Mouse (Mus musculus) CD4-positive, CD25-positive, alpha-beta regulatory T cell, adult 4 months (primary cell): ENCODE data around the gene Lrsam1. TPM values are rescaled to one million over a fixed set of nuclear protein-coding genes. Genes with fewer than 3 reads are reported as not detected.
A peak's percentile ranks its signal among the peaks of the same experiment; 100 is the strongest.
"Not testable (repeated sequence)": the region's sequence is repeated elsewhere in the genome, so short reads cannot be mapped to it uniquely, and the experiment has no call there.

Experiments used
- ATAC-seq: one replicate; pipeline ENCODE4 v1.8.0; 2017
- polyA plus RNA-seq, 2 experiments: library from polyadenylated mRNA; unstranded; fragments of 100-300 nt; shearing (Covaris generic); gene quantifications; one replicate each; pipeline ENCODE4 v1.2.1; 2017

The Lrsam1 gene
- 10 to 100 TPM in 1 of 2 experiments, 1 to 10 TPM in 1; 5.5 to 11.1 TPM for polyA plus RNA-seq

- peak; percentile 87 for ATAC-seq
These were observed at the start of gene Lrsam1, which contains the start of gene Rpl12 for GRCm38 (mm10) chr2:32961192-32961995. Gene Lrsam1 (minus strand): TSS chr2:32961614. Gene Rpl12 (plus strand): TSS chr2:32961559.

- not testable (repeated sequence) for ATAC-seq
These were observed 47.6 kb upstream of the Lrsam1 start for GRCm38 (mm10) chr2:33009055-33009454.

DNA sequence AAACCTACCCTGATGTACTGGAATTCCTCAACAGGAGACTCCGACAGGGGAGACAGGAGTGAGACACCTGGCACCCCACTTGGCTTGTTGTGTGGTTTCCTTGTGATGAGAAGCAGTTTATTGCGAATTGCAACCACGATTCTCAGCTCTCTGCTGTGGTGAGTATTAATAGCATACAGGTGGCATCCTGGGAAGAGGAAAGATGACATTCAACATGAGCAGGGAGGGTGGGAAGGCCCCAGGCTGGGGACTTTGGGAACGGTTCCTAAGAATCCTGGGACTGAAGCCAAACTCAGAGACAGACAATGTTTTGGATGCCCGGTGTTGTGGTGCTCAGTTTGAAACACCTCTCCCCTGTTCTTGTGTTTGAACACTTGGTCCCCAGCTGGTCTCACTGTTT, 43.6 kb upstream of the Lrsam1 start:
- ATAC-seq = no peak

DNA sequence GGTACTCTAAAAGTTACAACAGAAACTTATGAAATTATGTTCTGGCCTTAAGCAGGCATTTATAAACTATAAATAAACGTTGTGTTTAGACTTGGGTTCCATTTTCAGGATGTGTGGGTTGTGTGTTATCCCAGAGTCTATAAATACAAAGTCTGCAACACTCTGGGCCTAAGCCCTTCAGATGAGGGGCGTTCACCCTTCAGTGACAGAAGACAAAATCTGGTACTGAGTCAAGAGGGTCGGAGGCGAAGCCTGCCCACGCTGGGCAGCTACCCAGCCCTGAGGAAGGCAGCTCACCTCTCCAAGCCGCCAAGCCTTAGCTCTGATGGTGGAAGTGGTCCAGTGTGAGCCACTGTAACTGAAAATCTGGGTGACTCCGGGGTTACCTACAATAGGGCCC, 40.7 kb upstream of the Lrsam1 start:
- ATAC-seq = no peak

DNA sequence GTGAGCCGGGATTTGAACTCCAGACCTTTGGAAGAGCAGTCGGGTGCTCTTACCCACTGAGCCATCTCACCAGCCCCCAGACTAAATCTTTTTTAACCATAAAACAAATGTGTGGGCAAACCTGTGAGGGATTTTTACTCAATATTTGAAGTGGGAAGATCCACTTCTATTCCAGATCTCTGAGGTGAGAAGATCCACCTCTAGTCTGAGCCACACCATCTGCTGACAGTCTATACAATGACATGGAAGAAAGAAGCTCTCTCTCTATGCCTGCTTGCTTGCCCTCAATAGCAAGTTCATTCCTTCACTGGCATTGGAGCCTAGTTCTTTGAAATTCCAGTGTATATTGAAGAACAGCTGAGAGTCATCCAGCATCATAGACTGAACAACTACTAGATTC, 38.3 kb upstream of the Lrsam1 start:
- no peak for ATAC-seq

- ATAC-seq = no peak
These were observed 36.4 kb upstream of the Lrsam1 start for GRCm38 (mm10) chr2:32997792-32998191.

DNA sequence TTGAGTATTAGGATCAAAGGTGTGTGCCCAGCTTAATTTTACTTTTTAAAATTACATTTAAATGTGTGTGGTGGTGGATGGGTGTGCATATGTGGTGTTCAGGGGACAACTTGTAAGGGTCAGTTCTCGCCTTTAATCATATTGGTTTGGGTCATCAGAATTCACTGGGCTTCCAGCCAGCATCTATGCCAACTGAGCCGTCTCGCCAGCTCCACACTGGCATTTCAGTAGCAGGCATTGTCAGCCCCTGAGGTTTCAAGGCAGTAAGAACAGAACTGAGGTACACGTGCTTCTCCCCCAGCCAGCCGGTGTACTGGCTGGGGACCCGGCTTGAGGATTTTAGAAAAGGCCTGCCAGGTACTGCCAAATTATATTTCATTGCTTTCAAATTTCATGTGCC, 35.7 kb upstream of the Lrsam1 start:
- no peak for ATAC-seq

GRCm38 (mm10) chr2:32992130-32992529, 30.7 kb upstream of the Lrsam1 start:
- ATAC-seq = no peak

DNA sequence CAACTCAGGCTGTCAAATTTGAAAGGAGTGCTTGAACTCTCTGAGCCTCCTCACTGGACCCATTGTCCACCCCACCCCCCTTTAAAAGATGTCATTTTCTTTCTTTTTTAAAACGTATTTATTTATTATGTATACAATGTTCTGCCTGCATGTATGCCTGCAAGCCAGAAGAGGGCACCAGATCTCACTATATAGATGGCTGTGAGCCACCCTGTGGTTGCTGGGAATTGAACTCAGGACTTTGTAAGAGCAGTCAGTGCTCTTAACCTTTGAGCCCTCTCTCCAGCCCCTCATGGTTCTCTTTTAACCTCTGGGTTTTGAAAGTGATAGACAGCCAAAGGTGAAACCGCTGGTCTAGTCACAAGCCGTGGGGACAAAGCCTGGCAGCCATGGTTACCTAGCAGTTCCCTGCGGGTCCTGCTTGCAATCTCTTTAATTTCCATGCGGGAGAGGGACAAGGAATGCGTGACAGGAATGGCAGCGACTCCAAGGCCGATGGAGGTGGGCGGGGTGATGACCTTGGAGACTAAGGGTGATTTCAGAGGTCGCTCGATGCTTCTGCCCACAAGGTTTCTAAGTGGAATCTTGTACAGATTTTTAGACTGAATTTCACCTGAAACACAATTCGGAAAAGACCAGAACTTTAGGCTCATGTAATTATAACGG, 28.9 kb upstream of the Lrsam1 start:
- ATAC-seq = peak; percentile 23

GRCm38 (mm10) chr2:32989376-32989775, 28.0 kb upstream of the Lrsam1 start:
- ATAC-seq = no peak

GRCm38 (mm10) chr2:32985844-32986243, 24.4 kb upstream of the Lrsam1 start:
- ATAC-seq = no peak

- no peak for ATAC-seq
These were observed 22.2 kb upstream of the Lrsam1 start for GRCm38 (mm10) chr2:32983617-32984016.

DNA sequence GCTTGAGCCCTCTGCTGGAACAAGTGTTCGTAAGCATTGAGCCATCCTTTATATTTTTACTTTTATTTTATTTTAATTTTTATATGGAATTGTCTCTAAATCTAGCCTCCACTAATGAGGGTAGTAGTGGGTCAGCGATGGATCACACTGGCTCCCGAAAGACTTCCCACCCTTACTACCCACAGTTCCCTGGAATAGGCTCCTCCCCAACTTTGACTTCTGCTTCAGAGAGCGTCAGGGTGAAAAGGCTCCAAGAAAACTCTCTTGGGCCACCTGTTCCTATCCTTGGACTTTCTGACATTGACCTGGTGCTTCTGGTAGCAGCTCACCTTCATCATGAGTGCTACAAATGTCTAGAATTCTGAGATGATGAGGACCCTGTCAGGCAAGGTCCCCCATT, 21.3 kb upstream of the Lrsam1 start:
- no peak for ATAC-seq

DNA sequence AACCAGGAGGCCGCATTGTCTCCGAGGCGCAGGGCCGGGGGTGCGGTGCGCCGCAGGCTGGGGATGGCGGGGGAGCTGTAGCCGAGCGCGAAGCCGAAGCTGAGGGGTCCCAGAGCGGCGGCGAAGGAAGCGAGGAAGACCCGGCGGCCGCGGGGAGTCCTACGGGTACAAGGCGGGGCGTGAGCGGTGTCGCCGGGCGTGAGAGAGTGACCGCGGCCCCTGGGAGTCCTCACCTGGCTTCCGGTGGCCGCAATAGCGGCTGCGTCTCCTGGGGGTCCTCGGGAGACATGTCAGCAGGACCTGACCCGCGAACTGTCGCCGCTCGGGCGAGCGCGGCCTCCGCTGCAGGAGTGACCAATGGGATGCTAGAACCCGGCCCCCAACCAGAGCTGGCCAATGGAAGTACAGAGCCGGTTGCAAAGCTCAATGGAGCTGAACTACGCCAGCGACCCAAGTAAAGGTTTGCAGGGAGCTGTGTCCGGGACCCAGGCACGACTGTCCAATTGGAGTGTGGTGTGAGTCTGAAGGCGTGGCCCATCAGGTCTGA, 20.4 kb upstream of the Lrsam1 start, which contains the start of gene Slc2a8:
Gene Slc2a8, minus strand, starts transcription at position 359 of the 547 bp plus-strand sequence.
- peak; percentile 98 for ATAC-seq

GRCm38 (mm10) chr2:32981281-32981680, 19.9 kb upstream of the Lrsam1 start:
- no peak for ATAC-seq

- no peak for ATAC-seq
These were observed 18.3 kb upstream of the Lrsam1 start for GRCm38 (mm10) chr2:32979675-32980074.

- no peak for ATAC-seq
These were observed 17.3 kb upstream of the Lrsam1 start for GRCm38 (mm10) chr2:32978675-32979074.

- ATAC-seq = no peak
These were observed 15.7 kb upstream of the Lrsam1 start for GRCm38 (mm10) chr2:32977114-32977513.

- ATAC-seq = no peak
These were observed 12.8 kb upstream of the Lrsam1 start for GRCm38 (mm10) chr2:32974216-32974615.

GRCm38 (mm10) chr2:32971235-32971634, 9.8 kb upstream of the Lrsam1 start:
- ATAC-seq = no peak

- no peak for ATAC-seq
These were observed 7.9 kb upstream of the Lrsam1 start for GRCm38 (mm10) chr2:32969326-32969725.

- no peak for ATAC-seq
These were observed 6.7 kb upstream of the Lrsam1 start for GRCm38 (mm10) chr2:32968024-32968614.
